Mouse (Mus musculus) hindbrain, embryonic 12.5 days (tissue): Measurements from ENCODE around the gene Lrrc51. TPM values are rescaled to one million over a fixed set of nuclear protein-coding genes. Genes with fewer than 3 reads are reported as not detected.

Experiments used
- ATAC-seq: fragments of 200-750 bp; cut with Nextera tagmentation; 2 replicates; pipeline ENCODE4 v1.8.0; 2017; ENCODE audit warnings: moderate TSS enrichment; ENCODE audit not compliant: low FRiP score
- H3K27ac ChIP-seq: fragments of 300-500 bp; sonication (generic); 2 replicates; pipeline ENCODE4 v1.5.1; 2016; ENCODE audit warnings: mild to moderate bottlenecking
- H3K27me3 ChIP-seq: fragments of 300-500 bp; sonication (generic); 2 replicates; pipeline ENCODE4 v1.6.1; 2016; ENCODE audit warnings: mild to moderate bottlenecking
- H3K36me3 ChIP-seq: fragments of 300-500 bp; sonication (generic); 2 replicates; pipeline ENCODE4 v1.6.1; 2016; ENCODE audit warnings: mild to moderate bottlenecking
- H3K4me1 ChIP-seq: fragments of 300-500 bp; sonication (generic); 2 replicates; pipeline ENCODE4 v1.6.1; 2016
- H3K4me2 ChIP-seq: fragments of 300-500 bp; sonication (generic); replicated peaks from 2 replicates; pipeline ENCODE4 v1.6.1; 2016; ENCODE audit warnings: mild to moderate bottlenecking
- H3K4me3 ChIP-seq: fragments of 300-500 bp; sonication (generic); 2 replicates; pipeline ENCODE4 v1.5.1; 2016; ENCODE audit warnings: mild to moderate bottlenecking
- H3K9ac ChIP-seq: fragments of 300-500 bp; sonication (generic); 2 replicates; pipeline ENCODE4 v1.6.1; 2016; ENCODE audit warnings: mild to moderate bottlenecking, moderate library complexity
- H3K9me3 ChIP-seq: fragments of 300-500 bp; sonication (generic); replicated peaks from 2 replicates; pipeline ENCODE4 v1.6.1; 2016; ENCODE audit warnings: mild to moderate bottlenecking
- WGBS: fragments of 180-500 bp; shearing (Covaris S2); methylation state at CpG from one replicate; pipeline ENCODE4 v1.1.7; 2016; 5-methylcytosine and 5-hydroxymethylcytosine counted together
- polyA plus RNA-seq: library from polyadenylated mRNA; unstranded; fragments of >200 nt; fragmentation: Nextera tagmentation; extraction: Ambion mirVana; gene quantifications from 2 replicates; pipeline ENCODE4 v1.2.1, GENCODE M21; 2016

The Lrrc51 gene
- polyA plus RNA-seq, 1 experiment from 2014 or later, result 10.1 TPM

- Histone ChIP-seq H3K4me1 (peaks cover 17% of the 10 kb centered on the region), H3K9ac (no peak overlapping the region), H3K27me3 (no peaks in the 10 kb centered on the region), H3K36me3 (peaks cover 14% of the 10 kb centered on the region), H3K9me3 (0 out of 2 replicates have a peak, but pooled peaks cover 4% of the 10 kb centered on the region), H3K4me3 (no peak overlapping the region), H3K27ac (no peak overlapping the region), H3K4me2 (no peak overlapping the region)
- ATAC-seq, result no peak
These were observed 30.8 kb downstream of the Lrrc51 start for GRCm38 (mm10) chr7:101902846-101903245.

DNA sequence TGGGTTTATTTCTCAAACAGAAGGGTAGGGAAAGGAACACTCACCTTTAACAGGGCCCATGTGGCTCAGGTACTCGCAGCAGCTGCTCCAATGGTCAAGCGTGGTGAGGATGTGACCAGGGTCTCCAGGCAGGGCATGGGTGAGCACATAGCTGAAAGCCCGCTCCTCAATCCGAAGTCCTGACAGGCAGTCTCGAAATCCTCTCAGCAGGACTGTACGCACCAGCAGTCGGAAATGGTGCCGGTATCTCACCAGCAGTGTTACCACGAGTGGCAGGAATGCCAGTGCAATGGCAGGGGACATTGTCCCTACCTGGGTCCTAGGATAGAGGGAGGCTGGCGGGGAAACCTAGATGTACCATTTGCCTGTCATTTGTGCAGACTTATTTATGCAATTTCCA lies 31.7 kb downstream of the Lrrc51 start:
- WGBS, result 93% methylated on average over 10 of the region's 10 CpGs
- Histone ChIP-seq H3K4me3 (no peak overlapping the region), H3K27me3 (no peaks in the 10 kb centered on the region), H3K4me2 (no peak overlapping the region), H3K36me3 (peaks cover 14% of the 10 kb centered on the region), H3K4me1 (peaks cover 16% of the 10 kb centered on the region), H3K9ac (no peak overlapping the region), H3K27ac (no peak overlapping the region), H3K9me3 (0 out of 2 replicates have a peak, but pooled peaks cover 4% of the 10 kb centered on the region)
- ATAC-seq, result no peak

DNA sequence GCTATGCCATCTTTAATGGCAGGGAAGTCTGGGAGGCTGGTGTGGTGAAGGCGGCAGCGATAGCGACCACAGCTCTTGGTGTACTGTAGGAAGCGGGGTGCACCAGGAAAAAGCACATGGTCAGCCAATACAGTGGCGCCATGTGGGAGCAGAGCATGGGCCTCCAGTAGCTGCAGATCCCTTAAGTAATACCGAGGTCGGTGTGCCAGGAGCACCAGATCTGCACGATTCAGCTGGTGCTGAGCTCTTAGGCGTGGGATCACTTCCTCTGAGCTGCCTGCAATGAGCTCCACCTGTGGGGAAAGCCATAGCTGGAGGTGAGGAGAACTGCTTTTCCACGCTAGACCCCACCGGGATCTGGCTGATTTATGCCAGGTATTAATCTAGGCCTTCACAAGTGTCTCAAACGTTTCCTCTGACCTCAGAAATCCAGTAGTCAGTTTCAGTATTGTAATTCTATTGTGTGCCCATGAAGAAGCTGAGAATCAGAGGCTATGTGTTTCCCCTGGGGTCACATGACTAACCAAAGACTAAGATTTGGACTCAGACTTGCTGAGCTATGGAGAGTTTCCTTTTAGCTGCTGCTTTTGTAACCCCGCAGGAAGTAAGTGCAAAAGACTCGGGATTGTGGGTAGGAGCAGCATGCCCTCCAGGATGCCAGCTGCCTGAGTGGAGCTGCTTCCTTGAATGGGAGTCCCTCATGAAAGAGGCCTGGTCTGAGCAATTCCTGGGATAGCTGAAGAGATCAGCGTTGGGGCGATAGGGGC lies 33.2 kb downstream of the Lrrc51 start:
- peaks cover 10% of the 10 kb centered on the region for H3K4me1 ChIP-seq
- no peaks in the 10 kb centered on the region for H3K27me3 ChIP-seq
- no peak overlapping the region for H3K4me3 ChIP-seq
- H3K27ac ChIP-seq, result no peak overlapping the region
- 93% methylated on average over 16 of the region's 16 CpGs for WGBS
- peaks cover 14% of the 10 kb centered on the region for H3K36me3 ChIP-seq
- no peak overlapping the region for H3K9ac ChIP-seq
- H3K9me3 ChIP-seq, result 0 out of 2 replicates have a peak, but pooled peaks cover 4% of the 10 kb centered on the region
- H3K4me2 ChIP-seq, result no peak overlapping the region
- no peak for ATAC-seq

DNA sequence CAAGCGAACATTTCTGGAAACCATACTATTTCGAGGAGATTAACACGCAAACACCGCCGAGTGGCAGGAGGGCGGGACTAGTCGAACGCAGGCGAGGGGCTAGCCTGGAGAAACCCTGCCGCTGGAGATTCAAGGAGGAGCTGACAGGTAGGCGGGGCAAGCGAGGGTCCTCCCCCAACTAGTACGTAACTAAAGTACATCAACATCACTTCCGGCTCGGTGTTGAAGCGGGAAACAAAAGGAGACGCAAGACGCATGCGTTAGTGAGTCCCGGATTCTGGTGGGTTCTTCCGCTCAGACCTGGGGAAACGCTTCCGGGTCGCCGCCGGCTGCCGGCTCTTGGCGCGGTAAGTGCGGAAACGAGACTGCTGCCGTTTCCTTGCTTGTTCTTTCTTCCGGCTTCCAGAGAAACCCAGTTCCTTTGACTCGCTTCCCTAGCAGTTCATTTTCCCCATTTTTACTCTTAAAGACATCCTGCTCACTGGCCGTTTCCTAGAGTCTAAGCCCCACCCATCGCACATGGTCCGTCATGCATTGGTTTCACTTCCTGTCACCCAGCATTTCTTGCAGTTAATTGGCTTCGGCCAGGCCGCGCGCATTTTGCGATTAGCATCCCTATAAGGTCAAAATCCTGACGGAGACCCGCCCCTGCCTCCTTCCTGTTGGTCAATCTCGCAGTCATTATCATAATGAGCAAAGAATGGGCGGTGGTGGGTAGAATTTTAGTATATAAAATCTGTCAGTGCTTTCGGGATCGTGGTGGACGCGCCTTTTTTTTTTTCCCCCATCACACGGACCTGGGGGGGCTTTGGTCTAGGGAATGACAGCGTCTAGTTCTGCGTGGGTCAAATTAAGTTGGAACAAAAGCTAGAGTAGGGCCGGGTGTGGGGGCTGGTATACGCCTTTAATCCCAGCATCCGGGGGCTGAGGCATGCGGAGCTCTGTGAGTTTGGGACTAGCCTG lies 37.3 kb downstream of the Lrrc51 start:
- Histone ChIP-seq H3K4me2 (peak overlapping the region; percentile 52), H3K4me3 (peak overlapping the region; percentile 52), H3K27me3 (no peaks in the 10 kb centered on the region), H3K9me3 (no peaks in the 10 kb centered on the region), H3K27ac (peak overlapping the region; percentile 85), H3K4me1 (peaks cover 16% of the 10 kb centered on the region), H3K36me3 (0 out of 2 replicates have a peak, but pooled peaks cover 3% of the 10 kb centered on the region), H3K9ac (peak overlapping the region; percentile 57)
- under 1% methylated on average over 57 of the region's 57 CpGs for WGBS
- peak; percentile 98 for ATAC-seq

DNA sequence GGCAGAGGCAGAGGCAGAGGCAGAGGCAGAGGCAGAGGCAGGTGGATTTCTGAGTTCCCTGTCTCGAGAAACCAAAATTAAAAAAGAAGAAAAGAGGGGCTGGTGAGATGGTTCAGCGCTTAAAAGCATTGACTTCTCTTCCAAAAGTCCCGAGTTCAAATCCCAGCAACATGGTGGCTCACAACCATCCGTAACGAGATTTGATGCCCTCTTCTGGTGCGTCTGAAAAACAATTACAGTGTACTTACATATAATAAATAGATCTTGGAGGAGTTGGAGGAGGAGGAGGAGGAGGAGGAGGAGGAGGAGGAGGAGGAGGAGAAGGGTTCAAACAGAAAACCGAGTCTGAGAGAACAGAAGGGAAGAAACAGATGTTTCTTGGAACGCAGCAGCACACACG lies 38.0 kb downstream of the Lrrc51 start:
- peak overlapping the region; percentile 52 for H3K4me3 ChIP-seq
- no peaks in the 10 kb centered on the region for H3K9me3 ChIP-seq
- H3K4me2 ChIP-seq, result peak overlapping the region; percentile 52
- H3K27ac ChIP-seq, result peak overlapping the region; percentile 85
- peaks cover 16% of the 10 kb centered on the region for H3K4me1 ChIP-seq
- ATAC-seq, result no peak; the same call in none of the 2 replicates
- WGBS, result 39% methylated on average over 9 of the region's 9 CpGs
- H3K36me3 ChIP-seq, result 0 out of 2 replicates have a peak, but pooled peaks cover 3% of the 10 kb centered on the region
- H3K27me3 ChIP-seq, result no peaks in the 10 kb centered on the region
- H3K9ac ChIP-seq, result peak overlapping the region; percentile 57

DNA sequence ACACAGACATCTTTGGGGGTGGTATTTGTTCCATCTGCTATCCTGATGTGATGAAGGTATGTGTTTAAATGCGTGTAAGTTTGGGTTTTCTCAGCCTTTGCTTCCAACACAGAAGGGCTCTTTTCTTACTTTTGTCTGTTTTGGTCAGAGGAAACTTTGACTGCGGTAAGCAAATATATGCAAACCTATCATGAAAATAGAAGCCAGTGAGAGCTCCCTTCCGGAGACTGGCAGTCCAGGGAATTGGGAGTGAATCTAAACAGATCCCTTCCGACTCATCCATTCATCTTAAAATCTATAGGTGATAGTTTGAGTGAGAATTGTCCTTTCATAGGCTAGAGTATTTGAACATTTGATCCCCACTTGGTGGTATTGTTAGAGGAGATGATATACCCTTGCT lies 45.2 kb downstream of the Lrrc51 start:
- Histone ChIP-seq H3K27ac (no peak overlapping the region), H3K4me1 (no peaks in the 10 kb centered on the region), H3K4me3 (no peak overlapping the region), H3K27me3 (no peaks in the 10 kb centered on the region), H3K9me3 (no peaks in the 10 kb centered on the region), H3K36me3 (no peaks in the 10 kb centered on the region), H3K4me2 (no peak overlapping the region), H3K9ac (no peak overlapping the region)
- WGBS, result 88% methylated on average over 4 of the region's 4 CpGs
- ATAC-seq, result no peak

DNA sequence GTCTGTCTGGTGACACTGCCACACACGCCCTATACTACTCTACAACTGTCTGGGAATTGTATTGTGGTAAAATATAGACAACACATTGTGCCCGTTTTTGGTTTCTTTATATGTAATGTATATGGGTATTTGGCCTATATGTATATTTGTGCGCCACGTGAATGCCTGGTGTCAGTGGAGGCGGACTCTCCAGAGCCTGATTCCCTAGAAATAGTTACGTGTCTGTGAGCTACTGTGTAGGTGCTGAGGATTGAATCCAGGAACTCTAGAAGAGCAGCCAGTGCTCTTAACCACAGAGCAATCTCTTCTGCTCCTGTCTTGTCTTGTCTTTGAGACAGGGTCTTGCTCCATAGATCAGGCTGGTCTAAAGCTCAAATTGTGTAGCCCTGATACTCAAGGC lies 47.4 kb downstream of the Lrrc51 start:
- H3K9me3 ChIP-seq, result no peaks in the 10 kb centered on the region
- no peak for ATAC-seq
- no peak overlapping the region for H3K4me3 ChIP-seq
- H3K4me2 ChIP-seq, result no peak overlapping the region
- H3K36me3 ChIP-seq, result no peaks in the 10 kb centered on the region
- H3K4me1 ChIP-seq, result no peaks in the 10 kb centered on the region
- H3K27me3 ChIP-seq, result no peaks in the 10 kb centered on the region
- WGBS, result 84% methylated on average over 6 of the region's 6 CpGs
- no peak overlapping the region for H3K9ac ChIP-seq
- no peak overlapping the region for H3K27ac ChIP-seq

- ATAC-seq, result no peak
- Histone ChIP-seq H3K27me3 (no peaks in the 10 kb centered on the region), H3K9ac (no peak overlapping the region), H3K27ac (no peak overlapping the region), H3K4me2 (no peak overlapping the region), H3K4me3 (no peak overlapping the region), H3K36me3 (no peaks in the 10 kb centered on the region), H3K4me1 (no peaks in the 10 kb centered on the region), H3K9me3 (no peaks in the 10 kb centered on the region)
- 97% methylated on average over 4 of the region's 4 CpGs for WGBS
These were observed 49.5 kb downstream of the Lrrc51 start for GRCm38 (mm10) chr7:101884160-101884559.

DNA sequence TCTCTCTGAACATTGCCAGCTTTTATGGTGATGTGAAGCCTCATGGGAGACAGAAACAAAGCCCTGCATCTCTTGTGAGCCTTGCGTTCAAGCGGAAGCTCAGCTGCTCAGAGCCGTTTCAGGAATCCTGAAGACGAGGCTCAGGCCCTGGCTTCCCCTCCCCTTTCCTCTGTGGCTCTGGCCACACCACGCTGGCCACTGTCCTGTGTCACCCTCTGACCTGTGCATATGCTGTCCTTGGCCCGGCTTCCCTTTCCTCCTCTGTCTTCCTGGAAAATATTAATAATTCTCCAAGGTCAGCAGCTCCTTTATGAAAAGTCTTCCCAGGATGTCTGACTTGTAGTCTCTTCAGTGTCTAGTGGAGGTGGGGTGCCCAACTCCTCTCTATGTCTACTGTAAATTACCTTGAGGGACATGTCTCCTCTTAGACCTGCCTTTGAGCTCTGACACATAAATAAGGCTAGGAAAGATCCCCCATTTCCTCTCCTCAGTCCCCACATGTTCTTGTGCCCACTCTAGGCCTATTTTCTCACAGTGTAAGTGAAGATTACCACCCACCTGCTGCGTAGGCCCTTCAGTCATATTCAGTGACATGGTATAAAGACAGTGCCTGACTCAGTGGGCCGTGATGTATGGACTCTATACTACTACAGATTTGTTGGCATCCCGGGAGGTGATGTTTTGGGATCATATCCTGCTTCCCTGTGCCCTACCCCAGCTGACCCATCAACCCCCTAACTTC lies 51.1 kb downstream of the Lrrc51 start:
- no peak overlapping the region for H3K4me2 ChIP-seq
- no peaks in the 10 kb centered on the region for H3K4me1 ChIP-seq
- no peaks in the 10 kb centered on the region for H3K36me3 ChIP-seq
- WGBS, result 64% methylated on average over 9 of the region's 9 CpGs
- H3K27ac ChIP-seq, result no peak overlapping the region
- ATAC-seq, result no peak
- H3K4me3 ChIP-seq, result no peak overlapping the region
- H3K9me3 ChIP-seq, result no peaks in the 10 kb centered on the region
- no peak overlapping the region for H3K9ac ChIP-seq
- H3K27me3 ChIP-seq, result no peaks in the 10 kb centered on the region

- no peak overlapping the region for H3K27ac ChIP-seq
- no peaks in the 10 kb centered on the region for H3K4me1 ChIP-seq
- H3K36me3 ChIP-seq, result no peaks in the 10 kb centered on the region
- H3K4me3 ChIP-seq, result no peak overlapping the region
- no peaks in the 10 kb centered on the region for H3K9me3 ChIP-seq
- no peaks in the 10 kb centered on the region for H3K27me3 ChIP-seq
- no peak overlapping the region for H3K4me2 ChIP-seq
- H3K9ac ChIP-seq, result no peak overlapping the region
- 78% methylated on average over 4 of the region's 4 CpGs for WGBS
- no peak for ATAC-seq
These were observed 52.8 kb downstream of the Lrrc51 start for GRCm38 (mm10) chr7:101880855-101881254.

DNA sequence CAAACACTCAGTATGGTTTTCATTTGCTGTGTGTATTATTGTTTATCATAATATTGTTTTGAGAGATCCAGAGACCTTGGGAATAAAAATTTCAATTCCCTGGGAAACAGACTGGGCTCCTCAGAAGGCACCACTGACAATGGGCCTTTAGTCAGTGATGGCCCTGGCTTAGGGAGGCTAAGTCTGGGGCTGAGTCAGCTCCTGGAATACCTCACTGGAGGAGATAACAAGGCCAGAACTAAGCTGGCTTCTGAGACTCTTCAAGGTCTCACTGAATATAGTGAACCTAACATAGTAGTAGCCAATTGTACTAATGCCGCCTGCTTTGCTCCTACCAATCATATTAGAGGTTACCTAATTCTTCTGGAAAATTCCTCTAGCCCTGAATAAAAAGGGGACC lies 57.7 kb downstream of the Lrrc51 start:
- no peaks in the 10 kb centered on the region for H3K27me3 ChIP-seq
- H3K36me3 ChIP-seq, result no peaks in the 10 kb centered on the region
- H3K4me1 ChIP-seq, result no peaks in the 10 kb centered on the region
- H3K9me3 ChIP-seq, result no peaks in the 10 kb centered on the region
- no peak for ATAC-seq
- H3K9ac ChIP-seq, result no peak overlapping the region
- 92% methylated on average over 1 of the region's 1 CpGs for WGBS
- no peak overlapping the region for H3K27ac ChIP-seq
- no peak overlapping the region for H3K4me2 ChIP-seq
- H3K4me3 ChIP-seq, result no peak overlapping the region

DNA sequence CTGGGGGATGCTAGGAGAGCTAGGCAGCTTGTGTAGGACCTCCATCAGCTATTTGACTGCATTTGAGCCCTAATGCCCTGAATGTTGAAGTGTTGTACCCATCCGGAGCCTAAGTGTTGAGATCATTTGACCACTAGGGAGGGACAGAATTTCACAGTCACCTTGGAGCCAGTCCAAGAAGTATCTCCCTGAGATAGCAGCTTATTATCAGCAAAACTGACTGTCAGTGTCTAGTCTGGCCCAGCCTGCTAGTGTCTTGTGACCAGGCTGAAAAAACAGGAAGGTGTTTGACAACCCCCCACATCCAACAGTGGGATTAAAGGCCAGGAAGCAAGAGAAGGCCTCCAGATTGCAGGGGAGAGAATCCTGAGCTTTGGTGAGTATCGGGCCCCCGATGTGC lies 62.4 kb downstream of the Lrrc51 start:
- Histone ChIP-seq H3K36me3 (no peaks in the 10 kb centered on the region), H3K4me1 (no peaks in the 10 kb centered on the region), H3K4me2 (no peak overlapping the region), H3K4me3 (no peak overlapping the region), H3K9ac (no peak overlapping the region), H3K27ac (no peak overlapping the region), H3K9me3 (no peaks in the 10 kb centered on the region), H3K27me3 (no peaks in the 10 kb centered on the region)
- 87% methylated on average over 3 of the region's 3 CpGs for WGBS
- no peak for ATAC-seq
